Mouse (Mus musculus): ENCODE measurements at regions not wholly inside any gene's neighbourhood (a gene's known extent, or its start where the extent isn't known, plus 50 kb on each side); places are given as distances from the start of the nearest gene placed in this dataset.

DNA sequence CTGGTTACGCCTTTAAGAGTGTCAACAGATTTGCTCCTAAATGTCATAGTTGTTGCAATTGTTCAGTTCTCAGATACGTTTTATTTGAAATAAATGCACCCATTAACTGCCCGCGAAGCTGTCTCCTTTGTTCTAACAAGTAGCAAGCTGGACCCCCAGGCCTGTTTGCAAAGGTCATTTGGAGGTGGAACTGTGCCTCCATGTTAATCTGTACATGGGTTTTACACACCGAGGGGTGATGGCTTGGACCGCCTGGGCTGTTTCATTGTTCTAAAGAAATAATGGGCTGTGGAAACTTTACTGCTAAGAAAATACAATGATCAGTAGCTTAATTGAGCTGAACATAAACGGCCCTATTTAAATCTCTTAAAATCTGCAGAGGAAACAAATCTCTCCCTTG is 178.8 kb downstream of the Klf6 start:
- no peak for TF ChIP-seq CTCF (IDR thresholded peaks at IDR 0.05; ENCODE audit: insufficient read depth, low read depth, low read length)
- no peak for TF ChIP-seq POLR2A (IDR thresholded peaks at IDR 0.05; ENCODE audit: insufficient read depth, low read depth, low read length)
